10 mouse cellular contexts compared by ENCODE assay signal in genomic region chr2:178498409-178498808, GRCm38 (mm10).
A peak's percentile ranks its signal among the peaks of the same experiment; 100 is the strongest.
DNase-seq lines count a peak whose midpoint lies in the region; ATAC-seq and TF ChIP-seq lines count a peak whose summit lies in the region.
"Had no signal": no experiment of that assay in that cellular context is flagged by ENCODE, and none has a peak within 500 bp of the region (broad histone marks: within the 10 kb centered on the region; RNA-seq: fewer than 3 reads in every experiment).

No protein-coding gene starts in this region.

- no peak overlapping the region for H3K4me3 ChIP-seq in bone marrow, adult 2 months (replicated peaks; ENCODE audit: control insufficient read depth, low read depth, low read length)
- H3K4me3 ChIP-seq in heart, embryonic 12.5 days: no peak overlapping the region
- no peak overlapping the region for H3K4me3 ChIP-seq in stomach, postnatal 0 days (ENCODE audit: low read depth, low read length)
- H3K4me3 ChIP-seq: liver, embryonic 15.5 days had no signal

- H3K36me3 ChIP-seq in heart, embryonic 12.5 days: no peaks in the 10 kb centered on the region
- H3K36me3 ChIP-seq in stomach, postnatal 0 days (ENCODE audit: control insufficient read depth, insufficient read depth, low read length): no peaks in the 10 kb centered on the region
- H3K36me3 ChIP-seq: liver, embryonic 15.5 days had no signal

- no peak for TF ChIP-seq EP300 in stomach, postnatal 0 days (optimal IDR thresholded peaks at IDR 0.05)

- H3K4me2 ChIP-seq in heart, embryonic 12.5 days: no peak overlapping the region
- H3K4me2 ChIP-seq in stomach, postnatal 0 days (replicated peaks; ENCODE audit: low read depth): no peak overlapping the region
- H3K4me2 ChIP-seq: liver, embryonic 15.5 days had no signal

- peak; percentile 59; the same call in 1 of the 2 replicates for ATAC-seq in heart, embryonic 12.5 days (ENCODE audit: insufficient number of reproducible peaks, low FRiP score)
- no peak for ATAC-seq in stomach, postnatal 0 days (ENCODE audit: low FRiP score, low TSS enrichment)
- ATAC-seq in monocyte, adult 5-6 weeks (replicated peaks; ENCODE audit: insufficient number of reproducible peaks, low FRiP score, low TSS enrichment, poor library complexity, severe bottlenecking): no peak
- ATAC-seq: Patski had no signal

- DNase-seq in layer of hippocampus, adult 9-11 months: peak; percentile 54
- no peak for DNase-seq in layer of hippocampus, postnatal 36 days
- DNase-seq in lung, adult 18-20 months: peak; percentile 52 to 75
- peak; percentile 27 for DNase-seq in stomach, postnatal 0 days (ENCODE audit: low spot score)
- DNase-seq in embryo, embryonic 9.5 days (ENCODE audit: extremely low spot score): no peak

- H3K4me1 ChIP-seq in bone marrow, adult 2 months (ENCODE audit: control insufficient read depth, insufficient read depth, low read length): peaks cover 10% of the 10 kb centered on the region
- peaks cover 47% of the 10 kb centered on the region for H3K4me1 ChIP-seq in heart, embryonic 12.5 days (replicated peaks)
- H3K4me1 ChIP-seq in stomach, postnatal 0 days (replicated peaks; ENCODE audit: control insufficient read depth, insufficient read depth): no peaks in the 10 kb centered on the region
- H3K4me1 ChIP-seq: liver, embryonic 15.5 days had no signal

- no peak for TF ChIP-seq CTCF in bone marrow, adult 2 months (IDR thresholded peaks at IDR 0.05; ENCODE audit: control insufficient read depth, insufficient read depth, low read length)
- TF ChIP-seq CTCF in stomach, postnatal 0 days (IDR thresholded peaks at IDR 0.05; ENCODE audit: low read depth): no peak

- H3K9ac ChIP-seq in heart, embryonic 12.5 days: no peak overlapping the region
- H3K9ac ChIP-seq in stomach, postnatal 0 days (ENCODE audit: low read length): no peak overlapping the region
- H3K9ac ChIP-seq: liver, embryonic 15.5 days had no signal

- TF ChIP-seq POLR2A in bone marrow, adult 2 months (IDR thresholded peaks at IDR 0.05; ENCODE audit: borderline replicate concordance, control insufficient read depth, low read depth, low read length): no peak

- peaks cover 6% of the 10 kb centered on the region; the same call in 1 of the 2 replicates for H3K9me3 ChIP-seq in heart, embryonic 12.5 days (replicated peaks)
- H3K9me3 ChIP-seq in stomach, postnatal 0 days (ENCODE audit: control insufficient read depth, low read length): no peaks in the 10 kb centered on the region
- H3K9me3 ChIP-seq: liver, embryonic 15.5 days had no signal

- H3K27me3 ChIP-seq in heart, embryonic 12.5 days (replicated peaks): no peaks in the 10 kb centered on the region
- H3K27me3 ChIP-seq in stomach, postnatal 0 days (ENCODE audit: control insufficient read depth, insufficient read depth, low read length): no peaks in the 10 kb centered on the region
- H3K27me3 ChIP-seq: liver, embryonic 15.5 days; Patski had no signal

- H3K27ac ChIP-seq in bone marrow, adult 2 months (ENCODE audit: control insufficient read depth, insufficient read depth, low read depth, low read length, poor library complexity): peak overlapping the region; percentile 34
- H3K27ac ChIP-seq in heart, embryonic 12.5 days (ENCODE audit: poor library complexity, severe bottlenecking): peak overlapping the region; percentile 39; the same call in 1 of the 2 replicates
- no peak overlapping the region for H3K27ac ChIP-seq in stomach, postnatal 0 days (replicated peaks)
- H3K27ac ChIP-seq: liver, embryonic 15.5 days had no signal

- WGBS in bone marrow, adult 2 months: 16% methylated on average over 5 of the region's 5 CpGs
- WGBS in heart, embryonic 12.5 days: 27% methylated on average over 5 of the region's 5 CpGs
- 37% methylated on average over 5 of the region's 5 CpGs for WGBS in stomach, postnatal 0 days

Comparison
In these comparisons a context has a peak if more than half of its experiments do, and no peak if none do; other contexts are left out.
1. DNase-seq: peak in layer of hippocampus, adult 9-11 months (single experiment), lung, adult 18-20 months (2 of 2) and stomach, postnatal 0 days (single experiment); none in layer of hippocampus, postnatal 36 days (0 of 2) and embryo, embryonic 9.5 days (single experiment).